Mouse (Mus musculus): Measurements from ENCODE around the gene Fgfr2. TPM values are rescaled to one million over a fixed set of nuclear protein-coding genes. Genes with fewer than 3 reads are reported as not detected.
"Not testable (repeated sequence)": the region's sequence is repeated elsewhere in the genome, so short reads cannot be mapped to it uniquely, and the experiment has no call there.

Fgfr2 gene
- polyA plus RNA-seq, 1 experiment from 2014 or later: 67.0 TPM

DNA sequence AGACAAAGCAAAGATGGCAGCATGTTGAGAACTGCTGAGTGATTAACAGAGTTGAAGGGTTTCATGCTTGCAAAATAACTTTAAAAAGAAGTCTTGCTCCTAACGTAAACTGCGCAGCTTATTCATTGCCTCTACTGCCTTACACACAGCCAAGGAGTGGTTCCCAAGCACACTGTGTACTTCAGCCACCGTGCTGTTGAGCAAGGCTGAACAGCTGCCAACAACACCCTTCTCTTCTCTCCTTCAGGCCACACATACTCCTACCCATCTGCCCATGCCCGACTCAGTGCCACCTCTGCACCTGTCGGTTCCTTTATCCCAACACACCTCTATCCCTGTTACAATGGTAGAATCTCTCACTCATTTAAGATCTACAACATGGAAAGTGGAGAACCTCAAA is 2620.1 kb downstream of the Fgfr2 start:
- no peak overlapping the region for H3K4me2 ChIP-seq (replicated peaks)
- H3K9ac ChIP-seq: no peak overlapping the region
- no peak for ATAC-seq
- H3K27ac ChIP-seq: no peak overlapping the region
- H3K4me1 ChIP-seq (replicated peaks): no peaks in the 10 kb centered on the region
- WGBS: 97% methylated on average over 5 of the region's 5 CpGs
- H3K4me3 ChIP-seq (replicated peaks): no peak overlapping the region
- no peaks in the 10 kb centered on the region for H3K27me3 ChIP-seq (replicated peaks)
- peaks cover 3% of the 10 kb centered on the region for H3K36me3 ChIP-seq
- no peaks in the 10 kb centered on the region for H3K9me3 ChIP-seq

GRCm38 (mm10) chr7:130501499-130501898 is 2621.7 kb downstream of the Fgfr2 start:
- H3K9me3 ChIP-seq: no peaks in the 10 kb centered on the region
- H3K4me2 ChIP-seq (replicated peaks): no peak overlapping the region
- H3K27ac ChIP-seq: no peak overlapping the region
- no peak overlapping the region for H3K9ac ChIP-seq
- ATAC-seq: no peak
- H3K36me3 ChIP-seq: peaks cover 3% of the 10 kb centered on the region; the same call in 1 of the 2 replicates
- H3K4me3 ChIP-seq (replicated peaks): no peak overlapping the region
- H3K27me3 ChIP-seq (replicated peaks): no peaks in the 10 kb centered on the region
- H3K4me1 ChIP-seq (replicated peaks): no peaks in the 10 kb centered on the region
- WGBS: 68% methylated on average over 1 of the region's 1 CpGs

DNA sequence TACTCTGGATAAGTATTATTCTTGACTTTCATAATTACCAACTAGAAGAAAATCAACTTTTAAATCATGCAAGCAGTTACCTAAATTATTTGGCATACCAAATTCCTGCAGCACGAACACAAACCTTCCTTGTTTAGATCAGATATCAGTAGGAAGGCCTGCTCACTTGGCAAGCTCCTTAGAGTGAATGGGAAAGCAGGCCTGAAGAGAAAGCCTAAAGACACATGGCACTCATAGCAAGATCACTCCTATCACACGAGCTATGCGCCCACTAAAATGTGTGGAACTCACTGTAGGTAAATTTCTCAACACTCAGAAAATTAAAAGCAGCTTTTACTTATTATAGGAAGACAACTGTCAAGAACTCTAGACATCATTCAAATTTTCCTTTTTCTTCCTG is 2629.8 kb downstream of the Fgfr2 start:
- no peak for ATAC-seq
- 77% methylated on average over 3 of the region's 3 CpGs for WGBS

DNA sequence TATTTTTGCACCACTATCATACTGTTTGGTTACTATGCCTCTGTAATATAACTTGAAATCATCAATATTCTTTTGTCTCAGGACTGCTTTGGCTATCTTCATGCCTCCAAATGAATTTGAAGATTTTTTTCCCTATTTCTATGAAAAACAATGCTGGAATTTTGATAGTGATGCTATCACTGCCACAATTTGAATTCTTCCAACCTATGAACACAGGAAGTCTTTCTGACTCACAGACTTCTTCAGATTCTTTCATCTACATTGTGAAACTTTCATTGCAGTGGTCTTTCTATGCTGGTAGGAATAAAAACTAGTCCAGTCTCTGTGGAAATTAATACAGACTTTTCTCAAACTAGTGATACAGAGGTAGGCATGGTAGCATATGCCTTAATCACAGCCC is 2631.1 kb downstream of the Fgfr2 start:
- no peak overlapping the region for H3K9ac ChIP-seq
- no peaks in the 10 kb centered on the region for H3K27me3 ChIP-seq (replicated peaks)
- no peaks in the 10 kb centered on the region; the same call in 1 of the 2 replicates for H3K36me3 ChIP-seq
- ATAC-seq: no peak
- H3K27ac ChIP-seq: no peak overlapping the region
- H3K9me3 ChIP-seq: no peaks in the 10 kb centered on the region
- H3K4me1 ChIP-seq (replicated peaks): no peaks in the 10 kb centered on the region
- no peak overlapping the region for H3K4me2 ChIP-seq (replicated peaks)
- H3K4me3 ChIP-seq (replicated peaks): no peak overlapping the region

More for the DNA sequence above, 2629.8 kb downstream of the Fgfr2 start:
- no peaks in the 10 kb centered on the region for H3K9me3 ChIP-seq
- no peak overlapping the region for H3K9ac ChIP-seq
- no peaks in the 10 kb centered on the region for H3K27me3 ChIP-seq (replicated peaks)
- no peak overlapping the region for H3K4me3 ChIP-seq (replicated peaks)
- no peaks in the 10 kb centered on the region for H3K4me1 ChIP-seq (replicated peaks)
- H3K4me2 ChIP-seq (replicated peaks): no peak overlapping the region
- no peaks in the 10 kb centered on the region for H3K36me3 ChIP-seq
- no peak overlapping the region for H3K27ac ChIP-seq

GRCm38 (mm10) chr7:130479003-130479402 is 2644.1 kb downstream of the Fgfr2 start:
- H3K4me3 ChIP-seq (replicated peaks); H3K36me3 ChIP-seq; H3K4me1 ChIP-seq (replicated peaks); H3K27me3 ChIP-seq (replicated peaks); H3K4me2 ChIP-seq (replicated peaks); H3K9me3 ChIP-seq; ATAC-seq; H3K9ac ChIP-seq; H3K27ac ChIP-seq: not testable (repeated sequence)
- 88% methylated on average over 3 of the region's 3 CpGs for WGBS

DNA sequence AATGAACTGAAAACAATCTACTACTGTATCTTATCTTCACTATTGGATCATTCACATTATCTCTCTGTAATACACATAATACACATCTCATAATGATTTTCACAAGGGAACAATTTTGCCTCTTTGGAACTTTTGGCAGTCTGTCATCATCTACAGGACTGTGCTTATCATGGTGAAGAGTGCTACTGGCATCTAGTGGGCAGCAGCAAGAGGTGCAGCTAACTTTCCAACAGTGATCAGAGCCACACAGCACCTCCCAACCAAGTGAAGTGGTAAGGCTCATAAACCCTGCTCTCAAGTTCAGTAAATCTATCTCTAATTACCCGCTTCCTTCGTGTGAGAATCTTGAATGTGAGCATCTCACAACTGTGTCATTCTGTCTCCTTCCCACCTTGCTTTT is 2647.2 kb downstream of the Fgfr2 start:
- Histone ChIP-seq H3K36me3 (no peaks in the 10 kb centered on the region), H3K9ac (no peak overlapping the region), H3K4me1 (replicated peaks) (no peaks in the 10 kb centered on the region), H3K4me2 (replicated peaks) (no peak overlapping the region), H3K9me3 (no peaks in the 10 kb centered on the region), H3K4me3 (replicated peaks) (no peak overlapping the region), H3K27ac (no peak overlapping the region), H3K27me3 (replicated peaks) (no peaks in the 10 kb centered on the region)
- ATAC-seq: peak; percentile 68; the same call in 1 of the 2 replicates
- 33% methylated on average over 2 of the region's 2 CpGs for WGBS

DNA sequence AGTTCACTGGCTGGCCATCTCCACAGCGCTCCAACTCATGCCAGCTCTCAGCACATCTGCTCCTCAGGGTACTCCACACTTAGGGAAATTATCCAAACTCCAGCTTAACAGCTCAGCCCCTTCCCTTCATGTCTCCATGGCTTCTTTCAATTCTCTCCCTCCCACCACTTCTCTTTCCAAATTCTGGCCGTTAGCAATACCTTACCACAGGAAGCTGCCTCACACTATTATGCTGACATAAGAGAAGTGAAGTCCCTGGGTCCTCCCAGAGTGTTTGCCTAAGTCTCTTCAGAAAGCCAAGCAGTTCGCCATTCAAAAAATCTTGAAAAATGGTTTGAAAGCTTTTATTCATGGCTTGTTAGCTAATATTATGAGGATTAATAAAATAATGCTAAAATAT is 2649.3 kb downstream of the Fgfr2 start:
- H3K4me1 ChIP-seq (replicated peaks): no peaks in the 10 kb centered on the region
- no peak overlapping the region for H3K27ac ChIP-seq
- no peaks in the 10 kb centered on the region for H3K27me3 ChIP-seq (replicated peaks)
- no peak for ATAC-seq
- H3K9ac ChIP-seq: no peak overlapping the region
- no peak overlapping the region for H3K4me2 ChIP-seq (replicated peaks)
- WGBS: 82% methylated on average over 3 of the region's 3 CpGs
- no peaks in the 10 kb centered on the region for H3K9me3 ChIP-seq
- no peaks in the 10 kb centered on the region for H3K36me3 ChIP-seq
- H3K4me3 ChIP-seq (replicated peaks): no peak overlapping the region

GRCm38 (mm10) chr7:130472683-130473082 is 2650.5 kb downstream of the Fgfr2 start:
- H3K27ac ChIP-seq: no peak overlapping the region
- no peaks in the 10 kb centered on the region for H3K27me3 ChIP-seq (replicated peaks)
- H3K4me3 ChIP-seq (replicated peaks): no peak overlapping the region

DNA sequence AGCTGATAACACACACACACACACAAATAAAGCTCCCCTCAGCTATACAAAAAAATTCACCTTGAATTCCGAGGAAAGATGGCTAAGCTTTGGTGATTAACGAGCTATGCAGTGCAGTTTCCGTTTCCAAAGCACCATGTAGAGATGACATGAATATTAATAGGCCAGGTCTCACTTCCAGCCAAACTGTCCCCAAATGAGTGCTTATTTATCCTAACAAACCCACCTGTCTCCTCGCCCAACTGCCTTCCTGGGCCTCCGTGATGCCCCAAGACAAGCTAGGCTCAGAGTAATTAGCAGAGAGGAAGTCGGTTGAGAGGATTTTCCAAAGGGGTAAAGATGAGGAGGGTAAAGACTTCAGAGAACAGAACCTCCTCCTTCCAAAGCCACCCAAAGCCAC is 2652.1 kb downstream of the Fgfr2 start:
- no peaks in the 10 kb centered on the region for H3K4me1 ChIP-seq (replicated peaks)
- H3K9ac ChIP-seq: no peak overlapping the region
- no peak for ATAC-seq
- H3K27me3 ChIP-seq (replicated peaks): no peaks in the 10 kb centered on the region
- H3K27ac ChIP-seq: no peak overlapping the region
- H3K4me3 ChIP-seq (replicated peaks): no peak overlapping the region
- H3K4me2 ChIP-seq (replicated peaks): no peak overlapping the region
- no peaks in the 10 kb centered on the region for H3K9me3 ChIP-seq
- 62% methylated on average over 6 of the region's 6 CpGs for WGBS
- H3K36me3 ChIP-seq: no peaks in the 10 kb centered on the region

More at GRCm38 (mm10) chr7:130472683-130473082, 2650.5 kb downstream of the Fgfr2 start:
- no peaks in the 10 kb centered on the region for H3K9me3 ChIP-seq
- no peak for ATAC-seq
- H3K4me1 ChIP-seq (replicated peaks): no peaks in the 10 kb centered on the region
- no peaks in the 10 kb centered on the region for H3K36me3 ChIP-seq
- H3K4me2 ChIP-seq (replicated peaks): no peak overlapping the region
- WGBS: 67% methylated on average over 6 of the region's 6 CpGs
- no peak overlapping the region for H3K9ac ChIP-seq

DNA sequence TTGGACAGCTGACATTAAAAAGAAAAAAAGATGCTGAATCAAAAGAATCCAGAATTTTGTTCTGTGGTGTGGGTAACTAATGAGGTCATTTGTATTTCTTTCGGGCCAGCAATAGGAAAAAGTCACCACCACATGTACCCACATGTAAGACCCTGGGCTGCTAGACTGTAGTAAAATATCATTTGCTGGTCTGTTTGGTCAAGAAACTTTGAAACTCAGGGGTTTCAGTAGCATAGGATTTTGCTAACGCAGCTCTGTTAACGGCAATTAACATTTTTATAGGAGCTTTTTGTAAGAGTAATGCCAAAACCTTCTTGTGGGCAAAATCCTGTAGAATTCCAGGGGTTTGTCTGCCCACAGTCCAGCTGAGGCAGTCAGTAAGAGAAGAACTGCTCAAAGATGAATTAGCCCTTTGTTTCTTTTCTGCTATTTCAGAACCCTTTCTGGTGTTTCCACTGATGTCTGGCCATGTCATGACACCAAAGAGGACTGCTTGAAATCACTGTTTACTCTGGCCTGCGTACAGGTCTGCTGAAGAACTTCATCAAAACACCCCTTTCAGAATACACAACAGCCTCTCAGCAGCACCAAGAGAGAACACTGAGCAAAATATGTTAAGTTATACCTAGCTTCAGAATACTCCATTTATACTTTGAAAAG is 2667.4 kb downstream of the Fgfr2 start:
- Histone ChIP-seq H3K9me3 (no peaks in the 10 kb centered on the region), H3K9ac (no peak overlapping the region), H3K4me1 (replicated peaks) (no peaks in the 10 kb centered on the region), H3K27ac (no peak overlapping the region), H3K4me2 (replicated peaks) (no peak overlapping the region), H3K36me3 (peaks cover 5% of the 10 kb centered on the region; the same call in 1 of the 2 replicates), H3K27me3 (replicated peaks) (no peaks in the 10 kb centered on the region), H3K4me3 (replicated peaks) (no peak overlapping the region)
- WGBS: 79% methylated on average over 4 of the region's 4 CpGs
- no peak for ATAC-seq

GRCm38 (mm10) chr7:130454226-130454625 is 2668.9 kb downstream of the Fgfr2 start:
- WGBS: 58% methylated on average over 3 of the region's 3 CpGs
- no peaks in the 10 kb centered on the region for H3K9me3 ChIP-seq
- no peaks in the 10 kb centered on the region for H3K27me3 ChIP-seq (replicated peaks)
- H3K27ac ChIP-seq: no peak overlapping the region
- peaks cover 6% of the 10 kb centered on the region; the same call in 1 of the 2 replicates for H3K36me3 ChIP-seq
- no peak overlapping the region for H3K9ac ChIP-seq
- H3K4me3 ChIP-seq (replicated peaks): no peak overlapping the region
- no peak for ATAC-seq
- no peaks in the 10 kb centered on the region for H3K4me1 ChIP-seq (replicated peaks)
- H3K4me2 ChIP-seq (replicated peaks): no peak overlapping the region

DNA sequence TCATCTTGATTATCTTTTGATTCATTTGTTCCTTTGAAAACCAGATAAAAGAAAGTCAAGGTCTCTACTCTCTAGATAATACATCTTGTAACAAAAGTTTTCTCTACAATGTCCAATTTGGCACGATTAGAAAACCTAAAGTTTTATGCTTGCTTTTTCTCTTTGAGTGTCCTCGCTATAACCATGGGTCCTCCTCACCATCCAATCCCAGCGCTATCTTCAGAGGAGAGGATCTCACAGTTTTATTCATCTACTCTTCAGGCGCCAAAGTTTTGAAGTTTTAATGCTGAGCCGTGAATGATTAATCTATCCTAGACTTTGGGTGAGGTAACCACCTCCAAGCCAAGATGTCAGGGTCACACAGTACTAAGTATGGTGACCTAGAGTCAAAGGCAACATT is 2687.4 kb downstream of the Fgfr2 start:
- no peak overlapping the region for H3K9ac ChIP-seq
- H3K4me3 ChIP-seq (replicated peaks): no peak overlapping the region
- H3K9me3 ChIP-seq: no peaks in the 10 kb centered on the region
- 89% methylated on average over 5 of the region's 5 CpGs for WGBS
- no peak overlapping the region for H3K4me2 ChIP-seq (replicated peaks)
- no peaks in the 10 kb centered on the region for H3K4me1 ChIP-seq (replicated peaks)
- H3K27me3 ChIP-seq (replicated peaks): no peaks in the 10 kb centered on the region
- peak overlapping the region; percentile 54; the same call in 1 of the 2 replicates for H3K27ac ChIP-seq
- no peaks in the 10 kb centered on the region for H3K36me3 ChIP-seq
- ATAC-seq: no peak

GRCm38 (mm10) chr7:130432141-130432540 is 2691.0 kb downstream of the Fgfr2 start:
- 95% methylated on average over 2 of the region's 2 CpGs for WGBS
- Histone ChIP-seq H3K27ac (no peak overlapping the region), H3K36me3 (no peaks in the 10 kb centered on the region), H3K4me1 (replicated peaks) (no peaks in the 10 kb centered on the region), H3K4me2 (replicated peaks) (no peak overlapping the region), H3K9ac (no peak overlapping the region), H3K27me3 (replicated peaks) (no peaks in the 10 kb centered on the region), H3K4me3 (replicated peaks) (no peak overlapping the region), H3K9me3 (no peaks in the 10 kb centered on the region)
- ATAC-seq: no peak
